Mouse (Mus musculus) MEL (cell line): ENCODE measurements around the gene Smim15.

Experiments
- ELF1 ChIP-seq: IDR thresholded peaks from 2 replicates; pipeline ENCODE4 v1.6.1; 2014; ENCODE audit warnings: low read depth, mild to moderate bottlenecking, inconsistent platforms, low read length, improper control_type of control experiment, moderate library complexity
- MAFK ChIP-seq: IDR thresholded peaks from 2 replicates; pipeline ENCODE4 v1.6.1; 2011; ENCODE audit warnings: low read depth, mild to moderate bottlenecking, low read length, improper control_type of control experiment, borderline replicate concordance

- no peak for TF ChIP-seq ELF1
- no peak for TF ChIP-seq MAFK
These were observed 16.1 kb downstream of the Smim15 start for GRCm38 (mm10) chr13:108060286-108060885.
